Mouse (Mus musculus): Measurements from ENCODE around the gene Hormad2.

The Hormad2 gene

GRCm38 (mm10) chr11:4328188-4328587 is 112.7 kb downstream of the Hormad2 start:
- TF ChIP-seq POU5F1 (IDR thresholded peaks at IDR 0.05; ENCODE audit: borderline replicate concordance, low read length) (no peak), NANOG (IDR thresholded peaks at IDR 0.05; ENCODE audit: borderline replicate concordance, low read length) (no peak), CTCF (conservative IDR thresholded peaks at IDR 0.05; ENCODE audit: low read length) (no peak)
- Histone ChIP-seq H3K9me3 (ENCODE audit: low read length) (no peaks in the 10 kb centered on the region), H3K4me3 (replicated peaks; ENCODE audit: low read length) (no peak overlapping the region), H3K27me3 (ENCODE audit: insufficient read depth, low read length) (peaks cover 2% of the 10 kb centered on the region; the same call in 1 of the 2 replicates), H3K36me3 (ENCODE audit: insufficient read depth, low read length) (no peaks in the 10 kb centered on the region), H3K4me1 (replicated peaks; ENCODE audit: low read depth, low read length) (peaks cover 14% of the 10 kb centered on the region)

GRCm38 (mm10) chr11:4323481-4323880 is 117.4 kb downstream of the Hormad2 start:
- H3K9me3 ChIP-seq (ENCODE audit: low read length): no peaks in the 10 kb centered on the region
- H3K4me3 ChIP-seq (replicated peaks; ENCODE audit: low read length): no peak overlapping the region
- peaks cover 31% of the 10 kb centered on the region for H3K4me1 ChIP-seq (replicated peaks; ENCODE audit: low read depth, low read length)
- no peaks in the 10 kb centered on the region for H3K27me3 ChIP-seq (ENCODE audit: insufficient read depth, low read length)
- TF ChIP-seq NANOG (IDR thresholded peaks at IDR 0.05; ENCODE audit: borderline replicate concordance, low read length): no peak
- no peak for TF ChIP-seq CTCF (conservative IDR thresholded peaks at IDR 0.05; ENCODE audit: low read length)
- no peak for TF ChIP-seq POU5F1 (IDR thresholded peaks at IDR 0.05; ENCODE audit: borderline replicate concordance, low read length)
- H3K36me3 ChIP-seq (ENCODE audit: insufficient read depth, low read length): no peaks in the 10 kb centered on the region

GRCm38 (mm10) chr11:4322943-4323342 is 118.0 kb downstream of the Hormad2 start:
- Histone ChIP-seq H3K27me3 (ENCODE audit: insufficient read depth, low read length) (peaks cover 1% of the 10 kb centered on the region; the same call in 1 of the 2 replicates), H3K9me3 (ENCODE audit: low read length) (no peaks in the 10 kb centered on the region), H3K4me1 (replicated peaks; ENCODE audit: low read depth, low read length) (peaks cover 31% of the 10 kb centered on the region), H3K36me3 (ENCODE audit: insufficient read depth, low read length) (no peaks in the 10 kb centered on the region), H3K4me3 (replicated peaks; ENCODE audit: low read length) (no peak overlapping the region)
- no peak for TF ChIP-seq CTCF (conservative IDR thresholded peaks at IDR 0.05; ENCODE audit: low read length)
- no peak for TF ChIP-seq POU5F1 (IDR thresholded peaks at IDR 0.05; ENCODE audit: borderline replicate concordance, low read length)
- no peak for TF ChIP-seq NANOG (IDR thresholded peaks at IDR 0.05; ENCODE audit: borderline replicate concordance, low read length)

- peaks cover 5% of the 10 kb centered on the region; the same call in 1 of the 2 replicates for H3K27me3 ChIP-seq (ENCODE audit: insufficient read depth, low read length)
- TF ChIP-seq NANOG (IDR thresholded peaks at IDR 0.05; ENCODE audit: borderline replicate concordance, low read length) (no peak), CTCF (conservative IDR thresholded peaks at IDR 0.05; ENCODE audit: low read length) (no peak), POU5F1 (IDR thresholded peaks at IDR 0.05; ENCODE audit: borderline replicate concordance, low read length) (no peak)
- H3K4me1 ChIP-seq (replicated peaks; ENCODE audit: low read depth, low read length): peaks cover 31% of the 10 kb centered on the region
- no peaks in the 10 kb centered on the region for H3K36me3 ChIP-seq (ENCODE audit: insufficient read depth, low read length)
- H3K9me3 ChIP-seq (ENCODE audit: low read length): no peaks in the 10 kb centered on the region
- H3K4me3 ChIP-seq (replicated peaks; ENCODE audit: low read length): no peak overlapping the region
These were observed 120.0 kb downstream of the Hormad2 start for GRCm38 (mm10) chr11:4320876-4321275.

GRCm38 (mm10) chr11:4319212-4319955 is 121.5 kb downstream of the Hormad2 start:
- TF ChIP-seq CTCF (conservative IDR thresholded peaks at IDR 0.05; ENCODE audit: low read length) (no peak), POU5F1 (IDR thresholded peaks at IDR 0.05; ENCODE audit: borderline replicate concordance, low read length) (no peak)
- peaks cover 23% of the 10 kb centered on the region for H3K4me1 ChIP-seq (replicated peaks; ENCODE audit: low read depth, low read length)
- H3K9me3 ChIP-seq (ENCODE audit: low read length): no peaks in the 10 kb centered on the region
- H3K4me3 ChIP-seq (replicated peaks; ENCODE audit: low read length): 0 out of 2 replicates have a peak overlapping the region, but pooled peaks have one; percentile 18
- H3K27me3 ChIP-seq (ENCODE audit: insufficient read depth, low read length): peaks cover 5% of the 10 kb centered on the region; the same call in 1 of the 2 replicates
- no peaks in the 10 kb centered on the region for H3K36me3 ChIP-seq (ENCODE audit: insufficient read depth, low read length)

GRCm38 (mm10) chr11:4318011-4318410 is 122.9 kb downstream of the Hormad2 start:
- no peak for TF ChIP-seq NANOG (IDR thresholded peaks at IDR 0.05; ENCODE audit: borderline replicate concordance, low read length)
- TF ChIP-seq CTCF (conservative IDR thresholded peaks at IDR 0.05; ENCODE audit: low read length): no peak
- no peak for TF ChIP-seq POU5F1 (IDR thresholded peaks at IDR 0.05; ENCODE audit: borderline replicate concordance, low read length)

GRCm38 (mm10) chr11:4317287-4317686 is 123.6 kb downstream of the Hormad2 start:
- Histone ChIP-seq H3K9me3 (ENCODE audit: low read length) (no peaks in the 10 kb centered on the region), H3K27me3 (ENCODE audit: insufficient read depth, low read length) (peaks cover 5% of the 10 kb centered on the region; the same call in 1 of the 2 replicates), H3K4me1 (replicated peaks; ENCODE audit: low read depth, low read length) (peaks cover 13% of the 10 kb centered on the region; the same call in 1 of the 2 replicates), H3K36me3 (ENCODE audit: insufficient read depth, low read length) (no peaks in the 10 kb centered on the region), H3K4me3 (replicated peaks; ENCODE audit: low read length) (no peak overlapping the region)
- TF ChIP-seq NANOG (IDR thresholded peaks at IDR 0.05; ENCODE audit: borderline replicate concordance, low read length) (no peak), CTCF (conservative IDR thresholded peaks at IDR 0.05; ENCODE audit: low read length) (no peak), POU5F1 (IDR thresholded peaks at IDR 0.05; ENCODE audit: borderline replicate concordance, low read length) (no peak)

More at GRCm38 (mm10) chr11:4318011-4318410, 122.9 kb downstream of the Hormad2 start:
- H3K4me3 ChIP-seq (replicated peaks; ENCODE audit: low read length): no peak overlapping the region
- H3K27me3 ChIP-seq (ENCODE audit: insufficient read depth, low read length): peaks cover 5% of the 10 kb centered on the region; the same call in 1 of the 2 replicates
- no peaks in the 10 kb centered on the region for H3K36me3 ChIP-seq (ENCODE audit: insufficient read depth, low read length)
- peaks cover 15% of the 10 kb centered on the region; the same call in 1 of the 2 replicates for H3K4me1 ChIP-seq (replicated peaks; ENCODE audit: low read depth, low read length)
- no peaks in the 10 kb centered on the region for H3K9me3 ChIP-seq (ENCODE audit: low read length)

GRCm38 (mm10) chr11:4312180-4312579 is 128.7 kb downstream of the Hormad2 start:
- Histone ChIP-seq H3K4me1 (replicated peaks; ENCODE audit: low read depth, low read length) (peaks cover 33% of the 10 kb centered on the region), H3K36me3 (ENCODE audit: insufficient read depth, low read length) (no peaks in the 10 kb centered on the region), H3K27me3 (ENCODE audit: insufficient read depth, low read length) (peaks cover 6% of the 10 kb centered on the region; the same call in 1 of the 2 replicates), H3K4me3 (replicated peaks; ENCODE audit: low read length) (no peak overlapping the region), H3K9me3 (ENCODE audit: low read length) (no peaks in the 10 kb centered on the region)
- TF ChIP-seq POU5F1 (IDR thresholded peaks at IDR 0.05; ENCODE audit: borderline replicate concordance, low read length): no peak
- TF ChIP-seq CTCF (conservative IDR thresholded peaks at IDR 0.05; ENCODE audit: low read length): no peak
- TF ChIP-seq NANOG (IDR thresholded peaks at IDR 0.05; ENCODE audit: borderline replicate concordance, low read length): no peak
